Mouse (Mus musculus) midbrain, embryonic 15.5 days (tissue): ENCODE results near the gene Rbl1. TPM values are rescaled to one million over a fixed set of nuclear protein-coding genes. Genes with fewer than 3 reads are reported as not detected.

Experiments used
- ATAC-seq: fragments of 200-750 bp; cut with Nextera tagmentation; replicated peaks from 2 replicates; pipeline ENCODE4 v1.8.0; 2017; ENCODE audit warnings: moderate TSS enrichment
- H3K27ac ChIP-seq: fragments of 300-500 bp; sonication (generic); 2 replicates; pipeline ENCODE4 v1.5.1; 2015; ENCODE audit warnings: mild to moderate bottlenecking, inconsistent platforms
- H3K27me3 ChIP-seq: fragments of 300-500 bp; sonication (generic); replicated peaks from 2 replicates; pipeline ENCODE4 v1.6.1; 2015; ENCODE audit warnings: inconsistent platforms
- H3K36me3 ChIP-seq: fragments of 300-500 bp; sonication (generic); replicated peaks from 2 replicates; pipeline ENCODE4 v1.6.1; 2015; ENCODE audit warnings: inconsistent platforms
- H3K4me1 ChIP-seq: fragments of 300-500 bp; sonication (generic); 2 replicates; pipeline ENCODE4 v1.6.1; 2015; ENCODE audit warnings: inconsistent platforms
- H3K4me2 ChIP-seq: fragments of 300-500 bp; sonication (generic); 2 replicates; pipeline ENCODE4 v1.6.1; 2015; ENCODE audit warnings: inconsistent platforms, mild to moderate bottlenecking, moderate library complexity
- H3K4me3 ChIP-seq: fragments of 300-500 bp; sonication (generic); 2 replicates; pipeline ENCODE4 v1.5.1; 2015; ENCODE audit warnings: mild to moderate bottlenecking, inconsistent platforms
- H3K9ac ChIP-seq: fragments of 300-500 bp; sonication (generic); 2 replicates; pipeline ENCODE4 v1.6.1; 2015; ENCODE audit warnings: mild to moderate bottlenecking, inconsistent platforms
- H3K9me3 ChIP-seq: fragments of 300-500 bp; sonication (generic); 2 replicates; pipeline ENCODE4 v1.6.1; 2016; ENCODE audit warnings: inconsistent platforms
- WGBS: fragments of 180-500 bp; shearing (Covaris S2); methylation state at CpG from one replicate; pipeline ENCODE4 v1.1.7; 2015; ENCODE audit warnings: mixed read lengths; 5-methylcytosine and 5-hydroxymethylcytosine counted together
- polyA plus RNA-seq: library from polyadenylated mRNA; unstranded; fragments of >200 nt; fragmentation: Nextera tagmentation; extraction: Ambion mirVana; gene quantifications from 2 replicates; pipeline ENCODE4 v1.2.1, GENCODE M21; 2015

Rbl1 gene
- polyA plus RNA-seq, 1 experiment from 2014 or later = 6.2 TPM

- Histone ChIP-seq H3K4me2 (no peak overlapping the region), H3K36me3 (no peaks in the 10 kb centered on the region), H3K27me3 (no peaks in the 10 kb centered on the region), H3K9ac (no peak overlapping the region), H3K4me1 (peaks cover 8% of the 10 kb centered on the region), H3K9me3 (no peaks in the 10 kb centered on the region), H3K27ac (no peak overlapping the region), H3K4me3 (no peak overlapping the region)
- no peak for ATAC-seq
- WGBS = 83% methylated on average over 5 of the region's 5 CpGs
These were observed 65.5 kb downstream of the Rbl1 start for GRCm38 (mm10) chr2:157138808-157139207.

- no peak overlapping the region for H3K27ac ChIP-seq
- no peaks in the 10 kb centered on the region for H3K36me3 ChIP-seq
- no peaks in the 10 kb centered on the region for H3K9me3 ChIP-seq
- peaks cover 9% of the 10 kb centered on the region for H3K4me1 ChIP-seq
- no peak overlapping the region for H3K9ac ChIP-seq
- no peak overlapping the region for H3K4me3 ChIP-seq
- no peaks in the 10 kb centered on the region for H3K27me3 ChIP-seq
- 91% methylated on average over 9 of the region's 9 CpGs for WGBS
- ATAC-seq = no peak
- no peak overlapping the region for H3K4me2 ChIP-seq
These were observed 66.2 kb downstream of the Rbl1 start for GRCm38 (mm10) chr2:157137959-157138731.

- Histone ChIP-seq H3K9me3 (no peaks in the 10 kb centered on the region), H3K27ac (no peak overlapping the region), H3K4me1 (peaks cover 9% of the 10 kb centered on the region), H3K27me3 (no peaks in the 10 kb centered on the region), H3K36me3 (no peaks in the 10 kb centered on the region), H3K4me3 (no peak overlapping the region), H3K4me2 (no peak overlapping the region), H3K9ac (no peak overlapping the region)
- no peak for ATAC-seq
- 64% methylated on average over 2 of the region's 2 CpGs for WGBS
These were observed 67.7 kb downstream of the Rbl1 start for GRCm38 (mm10) chr2:157136646-157137045.

- Histone ChIP-seq H3K9ac (no peak overlapping the region), H3K27me3 (no peaks in the 10 kb centered on the region), H3K4me2 (no peak overlapping the region), H3K36me3 (no peaks in the 10 kb centered on the region), H3K4me1 (peaks cover 9% of the 10 kb centered on the region), H3K27ac (no peak overlapping the region), H3K4me3 (no peak overlapping the region), H3K9me3 (no peaks in the 10 kb centered on the region)
- ATAC-seq = no peak
- 93% methylated on average over 4 of the region's 4 CpGs for WGBS
These were observed 68.2 kb downstream of the Rbl1 start for GRCm38 (mm10) chr2:157136176-157136575.

- Histone ChIP-seq H3K4me3 (peak overlapping the region; percentile 54), H3K27ac (peak overlapping the region; percentile 63; the same call in 1 of the 2 replicates), H3K9ac (peak overlapping the region; percentile 54), H3K9me3 (no peaks in the 10 kb centered on the region), H3K4me1 (peaks cover 9% of the 10 kb centered on the region), H3K27me3 (no peaks in the 10 kb centered on the region), H3K36me3 (no peaks in the 10 kb centered on the region), H3K4me2 (peak overlapping the region; percentile 78)
- no peak for ATAC-seq
- WGBS = 83% methylated on average over 10 of the region's 10 CpGs
These were observed 68.7 kb downstream of the Rbl1 start for GRCm38 (mm10) chr2:157135529-157136120.

GRCm38 (mm10) chr2:157135014-157135413 lies 69.3 kb downstream of the Rbl1 start, which contains the start of gene Samhd1:
Samhd1 (minus strand) TSS chr2:157135265.
- Histone ChIP-seq H3K9me3 (no peaks in the 10 kb centered on the region), H3K4me1 (peaks cover 9% of the 10 kb centered on the region), H3K4me3 (peak within 1 kb of the TSS; percentile 54), H3K4me2 (peak within 1 kb of the TSS; percentile 78), H3K9ac (peak within 1 kb of the TSS; percentile 54), H3K27me3 (no peaks in the 10 kb centered on the region), H3K36me3 (no peaks in the 10 kb centered on the region), H3K27ac (peak within 1 kb of the TSS; percentile 63)
- ATAC-seq = peak; percentile 95
- WGBS = 0% methylated on average over 32 of the region's 32 CpGs

- 0% methylated on average over 25 of the region's 25 CpGs for WGBS
- Histone ChIP-seq H3K4me3 (peak overlapping the region; percentile 54), H3K4me1 (peaks cover 9% of the 10 kb centered on the region), H3K9ac (peak overlapping the region; percentile 54), H3K27ac (peak overlapping the region; percentile 63), H3K4me2 (peak overlapping the region; percentile 78), H3K27me3 (no peaks in the 10 kb centered on the region), H3K36me3 (no peaks in the 10 kb centered on the region), H3K9me3 (no peaks in the 10 kb centered on the region)
- peak; percentile 74 for ATAC-seq
These were observed 69.8 kb downstream of the Rbl1 start for GRCm38 (mm10) chr2:157134479-157134931.

- Histone ChIP-seq H3K9me3 (no peaks in the 10 kb centered on the region), H3K4me1 (peaks cover 9% of the 10 kb centered on the region), H3K9ac (peak overlapping the region; percentile 54), H3K36me3 (no peaks in the 10 kb centered on the region), H3K4me3 (peak overlapping the region; percentile 54), H3K27me3 (no peaks in the 10 kb centered on the region), H3K4me2 (peak overlapping the region; percentile 78), H3K27ac (no peak overlapping the region)
- WGBS = 15% methylated on average over 11 of the region's 11 CpGs
- ATAC-seq = no peak
These were observed 70.4 kb downstream of the Rbl1 start for GRCm38 (mm10) chr2:157133769-157134478.

GRCm38 (mm10) chr2:157132686-157133540 lies 71.4 kb downstream of the Rbl1 start:
- 88% methylated on average over 3 of the region's 3 CpGs for WGBS
- Histone ChIP-seq H3K4me3 (no peak overlapping the region), H3K4me1 (peaks cover 9% of the 10 kb centered on the region), H3K27me3 (no peaks in the 10 kb centered on the region), H3K36me3 (no peaks in the 10 kb centered on the region), H3K4me2 (no peak overlapping the region), H3K9ac (no peak overlapping the region), H3K9me3 (no peaks in the 10 kb centered on the region), H3K27ac (no peak overlapping the region)
- no peak for ATAC-seq

GRCm38 (mm10) chr2:157132086-157132485 lies 72.2 kb downstream of the Rbl1 start:
- H3K9me3 ChIP-seq = no peaks in the 10 kb centered on the region
- H3K27me3 ChIP-seq = no peaks in the 10 kb centered on the region
- H3K27ac ChIP-seq = no peak overlapping the region
- no peak overlapping the region for H3K9ac ChIP-seq
- no peak overlapping the region for H3K4me2 ChIP-seq
- H3K4me3 ChIP-seq = no peak overlapping the region
- no peaks in the 10 kb centered on the region for H3K36me3 ChIP-seq
- ATAC-seq = no peak
- H3K4me1 ChIP-seq = peaks cover 9% of the 10 kb centered on the region
- 93% methylated on average over 1 of the region's 1 CpGs for WGBS

GRCm38 (mm10) chr2:157130813-157131514 lies 73.4 kb downstream of the Rbl1 start:
- ATAC-seq = no peak
- Histone ChIP-seq H3K4me3 (no peak overlapping the region), H3K36me3 (no peaks in the 10 kb centered on the region), H3K9ac (no peak overlapping the region), H3K27ac (no peak overlapping the region), H3K4me2 (no peak overlapping the region), H3K4me1 (peaks cover 9% of the 10 kb centered on the region), H3K9me3 (no peaks in the 10 kb centered on the region), H3K27me3 (no peaks in the 10 kb centered on the region)
- WGBS = 93% methylated on average over 8 of the region's 8 CpGs
